Mouse (Mus musculus): Measurements from ENCODE around the gene Dusp19.

The Dusp19 gene

GRCm38 (mm10) chr2:80616854-80617737, at the start of gene Dusp19, which contains the start of gene Nup35:
TSS of gene Dusp19 (plus strand) at chr2:80617045.
TSS of gene Nup35 (plus strand) at chr2:80617236.
- ChIA-PET POLR2A (interaction anchor here (0.5 to 1.9 kb wide), 32 partner anchors 9 to 1979 kb away, joined by 3 to 11 read pairs (median 4); partner anchors contain the start of genes Cerkl (in 1 of the 4) and Nckap1 (in 1 of the 4)), CTCF (interaction anchor here in 2 of 4 experiments (0.7 to 1.1 kb wide), 4 partner anchors 16 to 80 kb away, joined by 3 to 4 read pairs (median 4); partner anchors contain the start of gene Nckap1 (in 2 of the 2))

GRCm38 (mm10) chr2:80567411-80567810, 49.4 kb upstream of the Dusp19 start:
- ChIA-PET POLR2A (no interaction called here), CTCF (no interaction called here)

GRCm38 (mm10) chr2:80570656-80571055, 46.2 kb upstream of the Dusp19 start:
- POLR2A ChIA-PET, result interaction anchor here in 2 of 4 experiments (0.6 to 1.9 kb wide), 6 partner anchors 8 to 46 kb away, joined by 3 to 5 read pairs (median 4); partner anchors contain the start of genes Dusp19 (in 1 of the 2), Nckap1 (in 1 of the 2) and Nup35 (in 1 of the 2)

DNA sequence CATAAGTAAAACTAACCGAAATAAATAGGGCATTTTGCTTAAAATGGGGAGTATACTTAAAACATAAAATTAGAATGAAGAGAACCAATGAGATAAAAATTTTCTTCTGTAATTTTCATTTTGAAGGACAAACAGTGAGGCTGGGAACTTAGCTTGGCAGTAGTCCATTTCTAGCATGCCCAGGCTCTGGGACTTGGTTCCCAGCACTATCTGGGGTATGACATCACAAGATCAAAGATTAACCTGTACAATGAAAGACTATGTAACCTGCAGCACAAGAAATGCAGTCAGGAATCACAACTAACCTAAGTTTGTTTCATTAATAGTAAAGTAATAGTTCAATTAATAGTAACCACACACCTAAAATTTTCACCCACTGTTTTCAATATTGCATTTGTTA, 39.6 kb upstream of the Dusp19 start:
- ChIA-PET POLR2A (interaction anchor here in 2 of 4 experiments (1.0 to 2.1 kb wide), 5 partner anchors 15 to 49 kb away, joined by 3 to 5 read pairs (median 3); no protein-coding TSS in a partner anchor), CTCF (no interaction called here)

More at GRCm38 (mm10) chr2:80570656-80571055, 46.2 kb upstream of the Dusp19 start:
- CTCF ChIA-PET, result no interaction called here

- ChIA-PET POLR2A (interaction anchor here in 2 of 4 experiments (0.8 to 2.2 kb wide), 8 partner anchors 9 to 65 kb away, joined by 3 to 8 read pairs (median 4); partner anchors contain the start of genes Dusp19 (in 1 of the 2) and Nup35 (in 1 of the 2)), CTCF (interaction anchor here in 1 of 4 experiments (0.7 kb wide), 1 partner anchor 48 kb away, joined by 3 read pairs; no protein-coding TSS in a partner anchor)
Measured at GRCm38 (mm10) chr2:80579253-80579891, 37.5 kb upstream of the Dusp19 start.

GRCm38 (mm10) chr2:80580311-80580961, 36.4 kb upstream of the Dusp19 start:
- CTCF ChIA-PET, result interaction anchor here in 2 of 4 experiments (0.9 to 1.3 kb wide), 2 partner anchors 11 to 37 kb away, joined by 3 read pairs; partner anchors contain the start of genes Dusp19 (in 1 of the 2) and Nup35 (in 1 of the 2)

DNA sequence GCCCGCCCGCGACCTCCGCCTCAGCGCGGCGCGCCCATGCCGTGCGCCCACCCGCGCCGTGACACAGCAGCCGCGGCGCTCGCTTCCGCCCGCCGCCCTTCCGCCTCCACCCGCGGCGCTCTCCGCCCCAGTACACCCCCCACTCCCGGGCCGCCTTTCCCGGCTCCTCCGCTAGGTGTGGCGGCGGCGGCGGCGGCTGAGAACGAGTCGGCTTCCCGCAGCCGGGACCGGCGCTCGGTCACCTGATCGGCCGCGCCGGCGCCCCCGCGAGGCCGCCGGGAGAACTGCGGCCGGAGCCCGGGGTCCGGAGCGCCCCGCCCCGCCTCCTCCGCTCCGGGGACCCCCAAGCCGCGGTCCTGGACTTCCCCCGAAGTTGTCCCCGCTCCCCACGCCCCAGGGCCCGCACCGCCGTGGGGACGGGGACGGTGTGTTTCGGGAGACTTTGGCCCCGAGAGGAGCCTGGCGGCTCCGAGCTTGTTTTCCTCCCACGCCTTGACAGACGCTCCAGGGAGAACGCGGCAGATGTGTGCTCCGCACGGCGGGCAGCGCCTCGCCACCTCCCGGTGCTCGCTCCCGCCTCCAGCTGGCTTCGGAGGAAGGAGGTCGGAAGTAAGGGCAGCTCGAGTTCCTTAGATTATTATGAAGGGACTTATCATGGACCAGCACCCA, 35.7 kb upstream of the Dusp19 start, which contains the start of gene Nckap1:
TSS of gene Nckap1 (minus strand) at position 338 of the 669 bp plus-strand sequence.
- ChIA-PET POLR2A (interaction anchor here in 3 of 4 experiments (0.6 to 2.5 kb wide), 15 partner anchors 8 to 71 kb away, joined by 3 to 11 read pairs (median 4); partner anchors contain the start of genes Dusp19 (in 1 of the 3) and Nup35 (in 1 of the 3)), CTCF (interaction anchor here in 2 of 4 experiments (0.6 to 1.3 kb wide), 5 partner anchors 11 to 36 kb away, joined by 3 to 4 read pairs (median 3); partner anchors contain the start of genes Dusp19 (in 2 of the 2) and Nup35 (in 2 of the 2))

More at GRCm38 (mm10) chr2:80580311-80580961, 36.4 kb upstream of the Dusp19 start:
- POLR2A ChIA-PET, result interaction anchor here in 3 of 4 experiments (0.6 to 2.5 kb wide), 10 partner anchors 9 to 58 kb away, joined by 3 to 11 read pairs (median 4); no protein-coding TSS in a partner anchor

DNA sequence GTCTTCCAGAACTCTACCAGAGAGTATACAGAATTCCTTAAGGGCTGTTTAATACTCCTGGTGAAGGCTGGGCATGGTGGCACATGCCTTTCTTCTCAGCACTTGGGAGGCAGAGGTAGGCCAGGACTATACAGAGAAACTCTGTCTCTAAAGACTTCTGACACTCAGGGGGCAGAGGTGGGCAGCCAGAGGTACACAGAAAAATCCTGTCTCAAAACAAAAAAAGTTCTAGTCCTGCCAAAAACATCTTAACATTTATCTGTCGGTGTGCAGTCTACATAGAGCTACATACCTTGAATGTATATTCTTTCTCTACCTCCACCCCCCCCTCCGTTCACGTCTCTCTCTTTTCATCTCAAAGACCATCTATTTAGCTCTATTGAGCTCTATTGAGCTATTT, 34.5 kb upstream of the Dusp19 start:
- ChIA-PET POLR2A (interaction anchor here in 1 of 4 experiments (2.5 kb wide), 1 partner anchor 21 kb away, joined by 11 read pairs; no protein-coding TSS in a partner anchor), CTCF (interaction anchor here in 2 of 4 experiments (0.6 to 0.8 kb wide), 2 partner anchors 9 to 92 kb away, joined by 3 to 7 read pairs; no protein-coding TSS in a partner anchor)

- ChIA-PET CTCF (interaction anchor here in 2 of 4 experiments (0.6 to 0.7 kb wide), 2 partner anchors 52 to 57 kb away, joined by 4 to 5 read pairs; no protein-coding TSS in a partner anchor), POLR2A (interaction anchor here in 2 of 4 experiments (0.8 to 2.0 kb wide), 5 partner anchors 10 to 23 kb away, joined by 3 to 9 read pairs (median 5); partner anchors contain the start of genes Dusp19 (in 1 of the 2), Nckap1 (in 1 of the 2) and Nup35 (in 1 of the 2))
Measured at GRCm38 (mm10) chr2:80594215-80594918, 22.5 kb upstream of the Dusp19 start.

GRCm38 (mm10) chr2:80596960-80597359, 19.9 kb upstream of the Dusp19 start:
- CTCF ChIA-PET, result no interaction called here
- POLR2A ChIA-PET, result no interaction called here

DNA sequence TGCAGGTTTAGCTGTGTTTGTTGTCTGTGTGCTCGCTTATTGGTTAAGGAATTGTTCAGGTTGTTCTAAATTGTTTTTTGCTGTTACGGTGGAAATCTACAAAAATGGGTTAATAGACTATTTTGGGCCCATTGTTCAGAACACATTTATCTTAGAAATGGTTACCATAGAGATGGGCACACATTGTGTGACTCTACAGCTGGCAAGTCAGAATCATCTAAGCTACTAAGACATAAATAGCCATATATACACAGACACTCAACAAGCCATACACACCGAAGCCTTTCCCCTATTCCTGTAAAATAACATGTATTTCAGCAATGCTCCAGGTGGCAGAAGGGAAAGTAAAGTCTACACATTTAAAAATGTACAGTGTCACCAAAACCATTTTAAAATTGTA, 17.0 kb upstream of the Dusp19 start:
- ChIA-PET POLR2A (interaction anchor here in 1 of 4 experiments (1.4 kb wide), 1 partner anchor 17 kb away, joined by 5 read pairs; the partner anchor contains the start of genes Dusp19 and Nup35), CTCF (no interaction called here)

GRCm38 (mm10) chr2:80600611-80601010, 16.2 kb upstream of the Dusp19 start:
- POLR2A ChIA-PET, result interaction anchor here in 1 of 4 experiments (0.6 kb wide), 1 partner anchor 542 kb away, joined by 3 read pairs; no protein-coding TSS in a partner anchor
- CTCF ChIA-PET, result no interaction called here

DNA sequence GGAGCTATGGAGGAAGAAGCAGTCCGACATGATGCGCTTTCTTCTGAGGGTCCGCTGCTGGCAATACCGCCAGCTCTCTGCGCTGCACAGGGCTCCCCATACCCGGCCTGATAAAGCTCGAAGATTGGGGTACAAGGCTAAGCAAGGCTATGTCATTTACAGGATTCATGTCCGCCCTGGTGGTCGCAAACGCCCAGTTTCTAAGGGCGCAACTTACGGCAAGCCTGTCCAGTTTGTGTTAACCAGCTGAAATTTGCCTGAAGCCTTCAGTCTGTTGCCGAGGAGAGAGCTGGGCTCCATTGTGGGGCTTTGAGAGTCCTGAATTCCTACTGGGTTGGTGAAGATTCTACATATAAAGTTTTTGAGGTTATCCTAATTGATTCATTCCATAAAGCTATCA, 14.1 kb upstream of the Dusp19 start:
- CTCF ChIA-PET, result interaction anchor here in 3 of 4 experiments (0.7 to 1.4 kb wide), 3 partner anchors 21 to 71 kb away, joined by 3 to 15 read pairs (median 3); no protein-coding TSS in a partner anchor
- POLR2A ChIA-PET, result interaction anchor here in 3 of 4 experiments (0.8 to 2.9 kb wide), 5 partner anchors 14 to 22 kb away, joined by 4 to 11 read pairs (median 5); partner anchors contain the start of genes Nckap1 (in 3 of the 3), Dusp19 (in 2 of the 3) and Nup35 (in 2 of the 3)

GRCm38 (mm10) chr2:80603771-80604426, 12.9 kb upstream of the Dusp19 start:
- ChIA-PET POLR2A (interaction anchor here (0.6 to 2.9 kb wide), 8 partner anchors 13 to 365 kb away, joined by 3 to 11 read pairs (median 4); partner anchors contain the start of genes Dusp19 (in 3 of the 4), Nup35 (in 3 of the 4) and Nckap1 (in 1 of the 4)), CTCF (no interaction called here)

- CTCF ChIA-PET, result no interaction called here
- POLR2A ChIA-PET, result no interaction called here
Measured at GRCm38 (mm10) chr2:80612286-80612685, 4.6 kb upstream of the Dusp19 start.

DNA sequence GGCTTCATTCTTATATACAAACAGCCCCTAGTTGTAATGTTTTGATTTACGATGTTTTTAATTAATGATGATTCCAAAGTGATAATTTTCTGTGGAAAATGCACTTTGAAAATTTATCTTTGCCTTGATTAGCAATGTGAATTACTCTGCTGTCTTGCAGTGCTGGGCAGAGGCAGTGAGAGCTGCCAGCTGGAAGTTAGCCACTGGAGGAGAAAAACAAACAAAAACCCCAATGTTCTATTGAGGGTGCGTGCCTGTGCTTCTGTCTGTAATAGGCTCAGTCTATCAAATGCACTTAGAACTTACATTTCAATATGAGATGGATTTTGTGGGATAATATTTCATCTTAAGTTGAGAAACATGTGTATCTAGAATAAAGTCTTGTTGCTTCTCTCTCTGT, 4.0 kb upstream of the Dusp19 start:
- CTCF ChIA-PET, result no interaction called here
- POLR2A ChIA-PET, result no interaction called here

Data from embryonic stem cell, embryonic (primary cell).